Mouse (Mus musculus): ENCODE results near the gene Zdhhc16.

DNA sequence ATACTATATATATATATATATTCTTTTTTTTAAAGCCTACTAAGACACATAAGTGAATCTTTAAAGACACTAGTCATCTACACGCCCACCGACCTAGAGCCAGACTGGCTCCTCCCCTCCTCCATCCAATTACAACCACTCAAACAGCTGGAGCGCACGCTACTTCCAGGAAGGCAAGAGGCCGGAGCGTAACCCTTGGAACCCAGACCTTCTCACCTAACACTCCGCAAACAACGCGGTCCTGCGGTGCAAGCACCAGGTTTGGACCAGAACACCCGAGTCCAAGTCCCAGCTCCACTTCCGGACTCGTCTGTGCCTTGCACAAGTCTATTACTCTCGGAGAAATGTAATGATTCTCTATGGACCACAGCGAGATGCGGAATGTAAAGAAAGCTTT, 47.1 kb downstream of the Zdhhc16 start:
- TF ChIP-seq USF1 (IDR thresholded peaks at IDR 0.05; ENCODE audit: low read depth), result no peak
- TF ChIP-seq CTCF (IDR thresholded peaks at IDR 0.05; ENCODE audit: control insufficient read depth, insufficient read depth, insufficient read length), result no peak
- no peak for TF ChIP-seq MAX (IDR thresholded peaks at IDR 0.05)
- no peak for TF ChIP-seq MYOD1 (IDR thresholded peaks at IDR 0.05; ENCODE audit: control insufficient read depth, insufficient read length, low read depth)

All from C2C12 (cell line).